Mouse (Mus musculus): ENCODE data around the gene Gm21119. TPM values are rescaled to one million over a fixed set of nuclear protein-coding genes. Genes with fewer than 3 reads are reported as not detected.
"Not testable (repeated sequence)": the region's sequence is repeated elsewhere in the genome, so short reads cannot be mapped to it uniquely, and the experiment has no call there.

Gene Gm21119
- total and polyA plus RNA-seq, 2 experiments from 2014 or later, result 0.19 to 0.21 TPM

DNA sequence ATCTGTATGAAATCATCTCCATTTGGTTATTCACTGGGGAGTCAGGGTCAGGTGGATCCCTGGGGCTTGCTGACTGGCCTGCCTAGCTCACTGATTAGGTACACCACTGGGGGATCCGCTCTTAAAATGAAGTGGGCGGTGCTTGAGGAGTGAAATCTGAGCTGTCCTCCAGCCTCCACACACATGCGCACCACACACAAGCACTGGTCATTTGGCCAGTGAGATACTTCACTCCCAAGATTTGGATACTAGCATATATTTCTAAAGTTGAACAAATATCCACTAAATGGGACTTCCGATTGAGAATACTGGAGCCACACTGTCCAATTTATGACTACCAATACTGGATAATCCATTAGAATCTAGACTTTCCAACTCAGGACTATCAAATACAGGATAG, 20.9 kb upstream of the Gm21119 start:
- not testable (repeated sequence) for H3K36me3 ChIP-seq (ENCODE audit: insufficient read depth, low read length); H3K4me3 ChIP-seq (ENCODE audit: low read length); H3K4me2 ChIP-seq (ENCODE audit: low read depth, low read length); H3K4me1 ChIP-seq (ENCODE audit: insufficient read depth, low read length); ATAC-seq; H3K9me3 ChIP-seq (ENCODE audit: low read length); H3K27me3 ChIP-seq (ENCODE audit: insufficient read depth, low read length); DNase-seq (ENCODE audit: low spot score); H3K9ac ChIP-seq (replicated peaks; ENCODE audit: low read length); H3K27ac ChIP-seq
- WGBS, result no CpG with 5 or more reads among the region's 4 CpGs

DNA sequence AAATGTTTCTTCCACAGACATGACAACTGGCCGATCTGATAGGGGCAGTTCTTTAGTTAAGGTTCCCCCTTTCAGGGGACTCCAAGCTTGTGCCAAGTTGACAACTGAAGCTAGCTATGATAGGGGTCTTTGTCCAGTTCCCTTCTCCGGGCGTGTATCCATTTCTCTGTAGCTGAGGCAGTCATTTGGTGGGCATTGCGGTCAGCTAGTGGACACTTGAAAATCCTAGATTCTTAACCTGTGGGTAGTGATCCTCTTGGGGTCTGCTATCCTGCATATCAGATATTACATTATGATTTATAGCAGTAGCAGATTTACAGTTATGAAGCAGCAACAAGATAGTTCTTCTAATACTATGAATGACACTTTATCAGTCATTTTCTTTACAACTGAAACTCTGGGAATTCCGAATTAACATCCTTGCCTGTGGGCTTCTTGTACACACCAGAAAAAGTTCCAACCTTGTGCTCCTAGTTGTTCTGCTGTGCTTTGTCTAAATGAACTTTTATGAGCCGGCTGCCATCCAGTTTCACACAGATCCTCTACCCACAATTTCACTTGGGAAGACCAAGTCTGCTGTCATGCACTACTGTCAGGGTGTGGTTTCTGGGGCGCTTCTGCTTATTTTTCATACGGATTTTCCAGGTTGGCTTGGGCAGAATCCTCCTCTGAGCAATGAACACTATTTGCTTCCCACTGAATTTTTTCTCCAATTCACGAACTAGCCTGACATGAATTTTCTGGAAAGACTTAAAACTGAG, 18.5 kb upstream of the Gm21119 start:
- not testable (repeated sequence) for H3K4me2 ChIP-seq (ENCODE audit: low read depth, low read length); H3K9me3 ChIP-seq (ENCODE audit: low read length); DNase-seq (ENCODE audit: low spot score); H3K4me3 ChIP-seq (ENCODE audit: low read length); H3K36me3 ChIP-seq (ENCODE audit: insufficient read depth, low read length); H3K27me3 ChIP-seq (ENCODE audit: insufficient read depth, low read length); H3K4me1 ChIP-seq (ENCODE audit: insufficient read depth, low read length); H3K9ac ChIP-seq (replicated peaks; ENCODE audit: low read length); H3K27ac ChIP-seq
- 0 out of 2 replicates have a peak, but pooled peaks have one; percentile 41 for ATAC-seq
- WGBS, result 82% methylated on average over 5 of the region's 9 CpGs

DNA sequence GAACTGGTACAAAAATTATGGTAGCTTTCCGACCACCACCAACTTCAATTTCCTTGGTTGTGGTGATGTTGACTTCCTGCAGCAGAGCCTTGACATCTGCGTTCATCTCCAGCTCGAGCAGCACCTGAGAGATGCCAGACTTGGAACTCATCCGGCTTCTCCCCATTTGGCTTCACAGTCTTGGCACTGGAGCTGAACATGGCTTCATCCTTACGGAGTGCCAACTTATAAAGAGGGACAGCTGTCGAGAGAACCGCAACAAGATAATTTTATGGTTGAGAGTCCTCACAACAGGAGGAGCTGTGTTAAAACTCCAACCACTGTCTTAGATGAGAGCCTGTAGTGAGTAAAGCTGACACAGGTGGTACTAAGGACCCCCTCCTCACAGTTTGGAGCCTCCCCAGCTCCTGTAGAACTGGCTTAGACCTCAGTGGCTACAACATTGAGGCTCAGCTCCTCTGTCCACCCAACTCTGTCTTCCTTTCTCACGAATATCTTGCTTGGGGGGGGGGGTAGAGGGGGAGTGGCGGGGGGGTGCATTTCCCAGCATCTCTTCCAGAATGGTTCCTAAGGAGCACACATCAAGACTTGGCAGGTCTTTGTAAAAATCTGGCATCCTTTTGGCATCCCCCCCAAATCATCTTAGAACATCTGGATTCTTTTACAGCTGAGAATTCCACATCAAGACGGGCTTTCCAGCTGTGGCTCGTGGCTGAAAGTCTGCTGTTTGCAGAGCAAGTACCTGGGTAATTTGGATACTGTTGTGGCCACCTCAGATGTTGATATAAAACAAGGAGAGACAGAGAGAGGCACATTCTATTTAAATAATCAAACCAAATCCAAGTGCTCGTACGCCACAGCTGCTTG, 17.6 kb upstream of the Gm21119 start:
- H3K9ac ChIP-seq (replicated peaks; ENCODE audit: low read length); H3K4me1 ChIP-seq (ENCODE audit: insufficient read depth, low read length); H3K4me2 ChIP-seq (ENCODE audit: low read depth, low read length); H3K36me3 ChIP-seq (ENCODE audit: insufficient read depth, low read length); H3K27me3 ChIP-seq (ENCODE audit: insufficient read depth, low read length); H3K27ac ChIP-seq; H3K9me3 ChIP-seq (ENCODE audit: low read length); H3K4me3 ChIP-seq (ENCODE audit: low read length): not testable (repeated sequence)
- 69% methylated on average over 9 of the region's 13 CpGs for WGBS
- peak; percentile 96 for ATAC-seq
- peak; percentile 4 for DNase-seq (ENCODE audit: low spot score)

DNA sequence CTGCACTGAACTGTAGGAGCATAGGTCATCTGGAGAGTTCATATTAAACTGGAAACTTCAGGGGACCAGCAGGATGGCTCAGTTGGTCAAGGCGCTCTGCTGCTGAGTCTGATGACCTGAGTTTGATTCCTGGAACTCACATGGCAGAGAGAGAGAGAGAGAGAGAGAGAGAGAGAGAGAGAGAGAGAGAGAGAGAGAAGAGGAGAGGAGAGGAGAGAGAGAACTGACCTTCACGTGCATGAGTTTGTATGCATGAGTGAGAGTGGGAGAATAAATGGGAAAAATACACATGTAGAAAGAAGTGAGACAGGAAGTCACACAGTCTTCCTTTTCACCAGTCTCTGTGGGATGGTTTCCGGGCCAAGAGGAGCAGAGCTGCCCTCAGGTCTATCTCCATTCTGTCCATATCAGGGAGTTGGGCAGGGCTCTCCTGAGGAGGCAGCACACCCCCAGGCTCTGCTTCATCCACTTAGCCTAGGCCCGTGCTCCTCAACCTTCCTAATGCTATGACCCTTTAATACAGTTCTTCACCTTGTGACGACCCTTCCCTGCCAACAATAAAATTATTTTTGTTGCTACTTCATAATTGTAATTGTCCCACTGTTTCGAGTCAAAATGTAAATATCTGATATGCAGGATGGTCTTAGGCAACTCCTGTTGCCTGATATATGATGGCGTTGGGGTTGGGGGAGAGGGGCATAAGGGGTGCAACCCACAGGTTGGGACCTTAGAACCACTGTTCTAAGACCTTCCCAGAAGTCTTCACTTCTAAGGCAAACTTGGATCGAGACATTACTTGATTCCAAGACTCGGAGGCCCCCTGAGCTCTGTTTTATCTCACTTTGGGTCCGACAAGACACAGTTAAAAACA, 16.2 kb upstream of the Gm21119 start:
- not testable (repeated sequence) for H3K27ac ChIP-seq; H3K4me2 ChIP-seq (ENCODE audit: low read depth, low read length); H3K9ac ChIP-seq (replicated peaks; ENCODE audit: low read length); H3K4me3 ChIP-seq (ENCODE audit: low read length); H3K9me3 ChIP-seq (ENCODE audit: low read length); H3K36me3 ChIP-seq (ENCODE audit: insufficient read depth, low read length); H3K4me1 ChIP-seq (ENCODE audit: insufficient read depth, low read length); H3K27me3 ChIP-seq (ENCODE audit: insufficient read depth, low read length); DNase-seq (ENCODE audit: low spot score)
- WGBS, result 83% methylated on average over 5 of the region's 10 CpGs
- ATAC-seq, result peak; percentile 81

DNA sequence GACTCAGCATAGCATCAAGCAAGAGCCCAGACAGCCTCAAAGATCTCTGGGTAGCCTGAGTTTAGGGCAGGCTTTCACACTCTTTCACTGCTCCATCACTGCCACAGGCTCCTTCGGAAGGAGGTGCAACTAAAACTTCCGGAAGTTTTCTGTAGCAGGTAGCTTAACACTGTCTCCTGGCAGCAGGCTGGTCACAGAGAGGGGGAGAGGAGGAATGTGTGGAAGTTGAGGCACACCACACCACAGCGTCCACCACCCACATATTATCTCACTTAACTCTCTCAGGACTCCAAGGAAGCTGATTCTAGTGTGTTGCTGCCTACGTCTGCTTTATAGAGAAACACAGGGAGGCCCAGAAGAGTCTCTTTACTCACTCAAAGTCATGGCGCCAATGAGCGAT, 15.4 kb upstream of the Gm21119 start:
- WGBS, result 81% methylated on average over 3 of the region's 6 CpGs
- H3K27me3 ChIP-seq (ENCODE audit: insufficient read depth, low read length); H3K4me1 ChIP-seq (ENCODE audit: insufficient read depth, low read length); H3K9me3 ChIP-seq (ENCODE audit: low read length); H3K4me3 ChIP-seq (ENCODE audit: low read length); H3K4me2 ChIP-seq (ENCODE audit: low read depth, low read length); H3K27ac ChIP-seq; ATAC-seq; H3K9ac ChIP-seq (replicated peaks; ENCODE audit: low read length); H3K36me3 ChIP-seq (ENCODE audit: insufficient read depth, low read length); DNase-seq (ENCODE audit: low spot score): not testable (repeated sequence)

DNA sequence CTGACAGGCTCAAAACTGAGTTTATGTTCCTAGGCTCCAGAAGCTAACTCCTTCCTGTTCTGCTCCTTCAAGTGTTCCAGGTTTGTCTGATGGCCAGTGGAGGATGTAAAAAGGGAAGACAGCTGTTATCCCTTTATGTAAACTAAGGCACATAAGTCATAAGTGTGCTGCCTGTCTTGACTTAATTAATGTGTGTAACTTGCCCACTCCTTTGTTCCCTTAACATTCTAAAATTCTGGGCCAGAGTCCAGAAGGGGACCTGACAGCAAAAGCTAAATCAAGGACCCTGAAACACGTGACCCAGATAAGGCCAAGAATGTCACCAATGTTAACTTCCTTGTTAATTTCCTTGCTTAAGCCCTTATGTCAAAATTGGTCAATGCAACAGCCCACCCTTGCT, 3.9 kb upstream of the Gm21119 start:
- not testable (repeated sequence) for H3K9me3 ChIP-seq (ENCODE audit: low read length); H3K27me3 ChIP-seq (ENCODE audit: insufficient read depth, low read length); H3K4me1 ChIP-seq (ENCODE audit: insufficient read depth, low read length); H3K36me3 ChIP-seq (ENCODE audit: insufficient read depth, low read length); H3K9ac ChIP-seq (replicated peaks; ENCODE audit: low read length); H3K4me2 ChIP-seq (ENCODE audit: low read depth, low read length); H3K4me3 ChIP-seq (ENCODE audit: low read length); ATAC-seq; DNase-seq (ENCODE audit: low spot score); H3K27ac ChIP-seq
- no CpG with 5 or more reads among the region's 1 CpGs for WGBS

DNA sequence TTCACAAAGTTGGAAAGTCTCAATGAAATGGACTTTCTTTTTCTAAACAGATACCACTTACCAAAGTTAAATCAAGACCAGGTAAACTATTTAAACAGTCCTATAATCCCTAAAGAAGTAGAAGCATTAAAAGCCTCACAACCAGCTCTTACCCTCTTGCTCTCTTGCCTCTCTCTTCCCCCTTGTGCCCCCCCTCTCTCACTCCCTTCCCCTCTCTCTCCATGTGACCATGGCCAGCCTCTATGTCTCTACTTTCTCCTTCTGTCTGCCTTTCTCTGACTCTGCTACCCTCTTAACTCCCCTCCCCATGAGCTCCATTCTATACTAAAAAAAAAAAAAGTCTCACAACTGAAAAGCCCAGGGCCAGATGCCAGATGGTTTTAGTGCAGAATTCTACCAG, 2.0 kb upstream of the Gm21119 start:
- not testable (repeated sequence) for H3K4me2 ChIP-seq (ENCODE audit: low read depth, low read length); ATAC-seq; DNase-seq (ENCODE audit: low spot score)

DNA sequence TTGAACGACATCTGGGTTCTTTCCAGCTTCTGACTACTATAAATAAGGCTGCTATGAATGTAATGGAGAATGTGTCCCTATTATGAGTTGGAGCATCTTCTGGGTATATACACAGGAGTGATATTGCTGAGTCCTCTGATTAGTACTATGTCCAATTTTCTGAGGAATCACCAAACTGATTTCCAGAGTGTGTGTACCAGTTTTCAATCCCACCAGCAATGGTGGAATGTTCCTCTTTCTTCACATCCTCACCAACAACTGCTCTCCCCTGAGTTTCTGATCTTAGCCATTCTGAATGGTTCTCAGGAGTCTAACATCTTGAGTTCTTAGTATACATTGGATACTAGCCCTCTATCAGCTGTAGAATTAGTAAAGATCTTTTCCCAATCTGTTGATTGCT, 16.0 kb downstream of the Gm21119 start:
- not testable (repeated sequence) for H3K4me1 ChIP-seq (ENCODE audit: insufficient read depth, low read length); H3K27me3 ChIP-seq (ENCODE audit: insufficient read depth, low read length); H3K9ac ChIP-seq (replicated peaks; ENCODE audit: low read length); H3K4me2 ChIP-seq (ENCODE audit: low read depth, low read length); H3K36me3 ChIP-seq (ENCODE audit: insufficient read depth, low read length); ATAC-seq; H3K4me3 ChIP-seq (ENCODE audit: low read length); H3K9me3 ChIP-seq (ENCODE audit: low read length); H3K27ac ChIP-seq; DNase-seq (ENCODE audit: low spot score)
- 42% methylated on average over 1 of the region's 1 CpGs for WGBS

More for the DNA sequence above, 2.0 kb upstream of the Gm21119 start:
- H3K4me3 ChIP-seq (ENCODE audit: low read length); H3K9me3 ChIP-seq (ENCODE audit: low read length); H3K27me3 ChIP-seq (ENCODE audit: insufficient read depth, low read length); H3K27ac ChIP-seq; H3K36me3 ChIP-seq (ENCODE audit: insufficient read depth, low read length); H3K4me1 ChIP-seq (ENCODE audit: insufficient read depth, low read length); H3K9ac ChIP-seq (replicated peaks; ENCODE audit: low read length): not testable (repeated sequence)

DNA sequence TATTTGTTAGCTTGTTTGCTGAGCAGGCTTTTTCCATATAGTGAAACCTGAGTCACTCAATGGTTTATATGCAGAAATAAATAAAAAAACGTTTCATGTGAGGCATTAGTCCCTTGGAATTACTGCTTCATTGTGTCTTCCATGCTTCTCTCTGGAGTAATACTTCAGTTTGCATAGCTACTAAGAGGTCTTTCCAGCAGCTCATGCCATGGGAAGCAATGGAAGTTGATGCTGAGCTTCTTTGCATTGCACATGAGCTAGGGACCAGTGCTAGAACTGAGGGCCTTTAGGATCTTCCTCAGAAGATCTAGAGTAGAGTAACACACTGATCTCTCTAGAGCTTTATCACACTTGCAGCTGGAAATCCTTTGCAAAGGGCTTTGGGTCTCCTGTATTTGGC, 23.2 kb downstream of the Gm21119 start:
- not testable (repeated sequence) for H3K4me1 ChIP-seq (ENCODE audit: insufficient read depth, low read length); ATAC-seq; H3K27me3 ChIP-seq (ENCODE audit: insufficient read depth, low read length); H3K36me3 ChIP-seq (ENCODE audit: insufficient read depth, low read length); H3K27ac ChIP-seq; H3K9me3 ChIP-seq (ENCODE audit: low read length); H3K4me3 ChIP-seq (ENCODE audit: low read length); H3K9ac ChIP-seq (replicated peaks; ENCODE audit: low read length); DNase-seq (ENCODE audit: low spot score); H3K4me2 ChIP-seq (ENCODE audit: low read depth, low read length)
- WGBS, result no CpG with 5 or more reads among the region's 1 CpGs
